Mouse (Mus musculus): ENCODE results near the gene Tfap2c.

Gene Tfap2c

DNA sequence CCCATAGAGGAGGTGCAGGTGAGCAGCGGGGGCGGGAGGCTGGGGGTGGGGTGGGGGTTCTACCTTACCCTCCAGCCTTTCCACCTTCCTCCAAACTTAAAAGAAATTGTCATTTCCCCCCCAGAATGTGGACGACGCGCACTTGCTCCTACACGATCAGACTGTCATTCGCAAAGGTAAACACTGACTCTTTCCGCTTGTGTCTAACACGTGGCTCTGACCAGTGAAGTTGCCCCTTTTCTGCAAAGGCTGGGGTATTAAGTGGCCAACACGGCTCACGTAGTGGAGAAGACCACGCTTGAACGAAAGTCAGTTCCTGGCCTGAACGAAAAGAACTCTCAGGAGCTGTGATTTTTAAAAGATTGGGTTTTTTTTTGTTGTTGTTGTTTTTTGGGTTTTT lies 2.5 kb downstream of the Tfap2c start:
- no peak for DNase-seq

- DNase-seq = no peak
Measured at GRCm38 (mm10) chr2:172552666-172553065, 3.3 kb downstream of the Tfap2c start.

- no peak for DNase-seq
Measured at GRCm38 (mm10) chr2:172554211-172554610, 4.8 kb downstream of the Tfap2c start.

- DNase-seq = no peak
Measured at GRCm38 (mm10) chr2:172558674-172559468, 9.5 kb downstream of the Tfap2c start.

GRCm38 (mm10) chr2:172561016-172561415 lies 11.6 kb downstream of the Tfap2c start:
- no peak for DNase-seq

GRCm38 (mm10) chr2:172567835-172568234 lies 18.4 kb downstream of the Tfap2c start:
- DNase-seq = no peak

GRCm38 (mm10) chr2:172568466-172568865 lies 19.1 kb downstream of the Tfap2c start:
- DNase-seq = no peak

DNA sequence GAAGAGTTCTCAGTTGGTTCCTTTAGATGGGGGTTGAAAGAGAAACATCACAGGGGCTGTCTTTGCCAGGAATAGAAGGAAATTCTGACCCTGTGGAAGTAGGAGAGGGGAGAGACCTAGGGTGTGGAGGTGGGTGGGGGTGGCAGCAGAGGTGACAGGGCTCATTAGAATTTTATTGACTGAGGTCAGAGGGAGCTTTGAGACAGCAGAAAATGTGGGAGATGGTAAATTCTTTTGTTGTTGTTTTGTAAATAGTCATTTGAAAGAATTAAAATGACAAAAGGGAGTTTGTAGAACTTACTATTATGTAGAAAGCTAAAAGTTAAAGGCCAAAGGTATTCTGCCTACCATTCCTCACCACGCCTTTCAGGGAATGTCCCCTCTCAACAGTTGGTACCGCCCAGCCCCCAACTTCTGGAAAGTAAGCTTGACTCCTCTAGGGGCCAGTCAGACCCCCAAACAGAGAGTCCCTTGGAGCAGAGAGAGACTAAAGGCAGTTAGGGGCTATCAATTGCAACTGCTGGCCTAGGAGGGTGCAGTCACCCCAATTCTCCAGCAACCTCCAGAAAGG lies 27.9 kb downstream of the Tfap2c start:
- no peak for DNase-seq

DNA sequence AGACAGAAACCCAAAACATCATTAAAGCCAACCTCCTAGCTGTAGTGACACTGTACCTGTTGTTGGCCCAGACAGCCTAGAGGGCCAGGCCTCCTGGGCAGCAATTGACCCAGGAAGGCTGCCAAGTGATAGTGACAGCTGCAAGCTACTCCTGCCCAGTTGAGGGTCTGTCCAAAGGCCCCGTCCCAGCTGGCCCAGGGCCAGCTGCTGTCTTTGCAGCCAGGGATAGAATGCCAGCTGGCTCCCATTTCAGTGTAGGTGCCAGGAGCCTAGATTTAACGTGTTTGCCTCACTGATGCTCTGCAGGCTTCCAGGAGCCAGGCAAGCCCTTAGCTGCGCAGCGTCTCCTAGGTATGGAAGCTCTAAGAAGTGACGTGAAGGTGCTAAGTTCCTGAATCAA lies 29.8 kb downstream of the Tfap2c start:
- no peak for DNase-seq

DNA sequence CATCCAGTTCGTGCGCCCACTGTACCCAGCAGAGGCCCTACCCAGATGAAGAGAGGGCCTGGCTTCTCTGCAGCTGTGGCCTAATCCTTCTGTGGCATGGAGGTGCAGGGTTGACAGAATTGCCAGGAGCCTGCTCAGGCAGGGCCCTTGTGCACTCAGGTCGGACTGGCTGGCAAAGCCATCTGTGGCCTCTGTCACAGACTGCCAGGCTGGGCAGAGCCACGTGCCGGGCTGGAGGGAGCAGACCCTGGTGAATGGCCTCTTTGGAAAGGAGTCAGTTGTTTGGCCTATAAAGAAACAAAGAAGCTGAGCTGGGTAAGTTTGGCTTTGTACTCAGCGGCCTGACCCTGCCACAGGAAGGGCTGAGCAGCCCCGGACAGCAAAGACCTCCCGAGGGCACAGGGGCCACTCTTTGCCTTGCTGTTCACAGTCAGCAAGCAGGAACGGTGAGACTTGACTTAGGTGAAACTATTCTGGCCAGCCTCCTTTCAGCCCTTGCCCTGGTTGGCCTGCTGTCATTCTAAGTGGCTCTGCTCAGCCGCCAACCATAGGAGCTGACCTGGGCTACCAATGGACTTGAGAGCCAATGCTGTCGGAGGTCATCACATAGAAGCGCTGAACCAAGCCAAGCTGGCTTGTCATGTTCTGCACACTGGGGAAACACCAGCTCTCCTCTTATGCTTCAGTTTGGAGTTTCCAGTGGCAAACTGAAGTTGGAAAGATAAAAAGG lies 31.3 kb downstream of the Tfap2c start:
- no peak for DNase-seq

DNA sequence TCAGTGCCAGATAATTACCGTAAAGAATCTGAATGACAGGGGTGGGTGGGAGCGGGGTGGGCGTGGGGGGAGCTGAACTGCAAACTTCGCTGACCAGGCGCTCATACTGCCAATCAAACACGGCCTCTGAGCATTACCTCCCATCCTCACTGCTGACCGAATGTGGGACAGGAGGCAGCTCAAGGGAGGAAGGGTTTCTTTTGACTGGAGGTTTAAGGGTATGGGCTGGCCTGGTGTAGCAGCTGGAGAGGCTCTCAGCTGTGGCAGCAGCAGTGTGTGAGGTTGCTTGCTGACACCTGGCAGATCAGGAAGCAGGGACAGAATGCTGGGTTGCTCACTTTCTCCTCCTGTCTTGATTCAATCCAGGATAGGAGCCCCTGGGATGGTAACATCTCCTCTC lies 33.9 kb downstream of the Tfap2c start:
- no peak for DNase-seq

- DNase-seq = no peak
Measured at GRCm38 (mm10) chr2:172585329-172585728, 35.9 kb downstream of the Tfap2c start.

- no peak for DNase-seq
Measured at GRCm38 (mm10) chr2:172589048-172589447, 39.7 kb downstream of the Tfap2c start.

GRCm38 (mm10) chr2:172590839-172591238 lies 41.4 kb downstream of the Tfap2c start:
- DNase-seq = no peak

GRCm38 (mm10) chr2:172594326-172594725 lies 44.9 kb downstream of the Tfap2c start:
- no peak for DNase-seq

DNA sequence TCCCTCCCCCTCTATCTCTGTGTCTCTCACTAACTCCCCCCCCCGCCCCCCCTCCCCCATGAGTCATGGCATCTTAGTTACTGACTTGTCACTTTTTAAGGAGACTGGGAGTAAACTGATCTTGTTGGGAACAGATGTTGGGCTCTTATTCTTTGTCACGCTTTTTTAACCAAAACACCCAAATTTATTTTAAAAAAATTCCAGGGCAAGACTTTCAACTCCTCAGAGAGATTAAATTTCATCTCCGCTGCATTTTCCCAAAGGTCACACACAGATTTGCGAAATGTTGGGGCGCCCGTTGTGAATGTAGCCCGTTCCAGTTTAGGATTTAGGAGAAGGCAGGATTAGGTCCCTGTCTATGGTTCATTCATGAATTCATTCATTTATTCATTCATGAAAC lies 47.7 kb downstream of the Tfap2c start:
- DNase-seq = no peak

DNA sequence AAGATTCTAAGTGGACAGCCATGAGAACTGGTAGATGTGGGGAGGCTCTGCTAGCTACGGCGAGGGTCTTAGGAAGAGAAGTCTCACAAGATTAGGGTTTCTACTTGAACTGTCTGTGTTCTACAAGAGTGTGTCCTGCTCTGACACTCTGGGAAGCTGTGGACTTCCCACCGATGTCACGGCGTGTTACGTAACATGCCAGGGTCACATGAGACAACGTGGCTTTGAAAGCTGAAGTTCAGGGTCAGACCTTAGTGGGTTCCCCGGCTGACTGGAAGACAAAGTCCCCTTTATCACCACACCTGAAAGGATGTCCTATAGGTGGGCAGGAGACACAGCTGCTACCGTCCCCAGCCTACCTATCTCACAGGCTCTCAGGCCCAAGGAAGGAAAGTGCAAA lies 48.5 kb downstream of the Tfap2c start:
- DNase-seq = no peak

- DNase-seq = no peak
Measured at GRCm38 (mm10) chr2:172604625-172605024, 55.2 kb downstream of the Tfap2c start.

GRCm38 (mm10) chr2:172605642-172606041 lies 56.2 kb downstream of the Tfap2c start:
- no peak for DNase-seq

DNA sequence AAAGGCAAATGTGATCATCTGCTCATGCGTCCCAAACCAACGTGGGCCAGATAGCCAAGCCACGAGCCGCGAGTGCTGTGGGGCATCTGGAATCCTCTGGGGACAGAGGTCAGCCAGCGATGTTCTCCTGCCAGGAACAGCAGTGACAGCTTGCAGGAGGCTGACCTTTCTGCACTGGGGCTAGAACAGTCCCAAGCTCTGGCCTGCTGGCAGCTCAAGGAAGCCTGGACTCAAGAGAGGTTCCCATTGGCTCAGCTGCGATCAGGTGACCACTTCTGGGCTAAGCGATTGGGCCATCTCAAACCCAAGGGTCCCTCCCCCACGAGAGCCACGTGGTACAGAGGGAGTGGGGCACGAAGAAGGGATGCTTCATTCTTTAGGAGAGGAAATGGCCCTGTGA lies 58.3 kb downstream of the Tfap2c start:
- no peak for DNase-seq
